Mouse (Mus musculus) cerebellum, postnatal 4 days (tissue): ENCODE measurements around the gene Col4a3.

Experiments
- DNase-seq, 2 experiments: peaks; one replicate each; pipeline ENCODE4 v3.0.0; 2022; ENCODE audit warnings: low spot score in 2 of 2, mixed read lengths in 1 of 2

The Col4a3 gene

GRCm38 (mm10) chr1:82605856-82606255, 19.1 kb downstream of the Col4a3 start:
- no peak for DNase-seq

- DNase-seq = no peak
Observed at GRCm38 (mm10) chr1:82608646-82609262, 22.0 kb downstream of the Col4a3 start.

GRCm38 (mm10) chr1:82612061-82612660, 25.4 kb downstream of the Col4a3 start:
- no peak for DNase-seq

- no peak for DNase-seq
Observed at GRCm38 (mm10) chr1:82618001-82618400, 31.3 kb downstream of the Col4a3 start.

- no peak for DNase-seq
Observed at GRCm38 (mm10) chr1:82618592-82618991, 31.9 kb downstream of the Col4a3 start.

GRCm38 (mm10) chr1:82619981-82620380, 33.3 kb downstream of the Col4a3 start:
- DNase-seq = no peak

GRCm38 (mm10) chr1:82624934-82625333, 38.2 kb downstream of the Col4a3 start:
- no peak for DNase-seq

- DNase-seq = no peak
Observed at GRCm38 (mm10) chr1:82625474-82625873, 38.8 kb downstream of the Col4a3 start.

GRCm38 (mm10) chr1:82627652-82628051, 40.9 kb downstream of the Col4a3 start:
- no peak for DNase-seq

- DNase-seq = no peak
Observed at GRCm38 (mm10) chr1:82629495-82629894, 42.8 kb downstream of the Col4a3 start.

GRCm38 (mm10) chr1:82631169-82631792, 44.6 kb downstream of the Col4a3 start:
- no peak for DNase-seq

- peak; percentile 65 to 92 for DNase-seq
Observed at GRCm38 (mm10) chr1:82634545-82635253, 48.0 kb downstream of the Col4a3 start.

- no peak for DNase-seq
Observed at GRCm38 (mm10) chr1:82635254-82635620, 48.5 kb downstream of the Col4a3 start.

GRCm38 (mm10) chr1:82636321-82636720, 49.6 kb downstream of the Col4a3 start:
- DNase-seq = no peak

GRCm38 (mm10) chr1:82637414-82637813, 50.7 kb downstream of the Col4a3 start:
- DNase-seq = no peak

GRCm38 (mm10) chr1:82638428-82638827, 51.7 kb downstream of the Col4a3 start:
- no peak for DNase-seq

GRCm38 (mm10) chr1:82641316-82641987, 54.7 kb downstream of the Col4a3 start:
- peak; percentile 75 to 86 for DNase-seq

GRCm38 (mm10) chr1:82647989-82648388, 61.3 kb downstream of the Col4a3 start:
- no peak for DNase-seq

GRCm38 (mm10) chr1:82650868-82651267, 64.1 kb downstream of the Col4a3 start:
- no peak for DNase-seq

GRCm38 (mm10) chr1:82654046-82654445, 67.3 kb downstream of the Col4a3 start:
- no peak for DNase-seq

- DNase-seq = no peak
Observed at GRCm38 (mm10) chr1:82656452-82656851, 69.7 kb downstream of the Col4a3 start.

- DNase-seq = no peak
Observed at GRCm38 (mm10) chr1:82662269-82662668, 75.5 kb downstream of the Col4a3 start.
